Mouse (Mus musculus) spleen, postnatal 36 days (tissue): ENCODE data around the gene Epb41l1.

ENCODE experiments used
- DNase-seq, 2 experiments: peaks; one replicate each; pipeline ENCODE4 v3.0.0; 2022; ENCODE audit warnings: low spot score in 2 of 2, mixed read lengths in 1 of 2

The Epb41l1 gene

DNA sequence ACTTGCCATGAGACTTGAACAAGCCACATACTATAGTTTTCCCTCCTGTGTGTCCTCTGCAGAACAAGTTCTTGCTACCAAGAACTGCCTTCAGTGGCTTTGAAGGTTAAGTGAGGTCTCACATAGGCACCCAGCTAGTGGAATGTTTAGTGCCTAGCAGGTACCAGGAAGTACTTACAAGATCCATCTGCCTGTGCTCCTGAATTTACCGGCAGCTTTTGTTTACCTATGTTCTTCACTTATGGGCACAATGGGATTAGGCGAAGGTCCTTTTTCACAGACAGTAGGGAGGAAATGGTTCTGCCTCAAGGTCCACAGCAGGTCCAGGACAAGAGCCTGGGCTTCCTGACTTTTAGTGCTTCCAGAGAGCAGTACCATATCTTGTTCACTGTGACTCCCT lies 112.5 kb downstream of the Epb41l1 start:
- no peak for DNase-seq

DNA sequence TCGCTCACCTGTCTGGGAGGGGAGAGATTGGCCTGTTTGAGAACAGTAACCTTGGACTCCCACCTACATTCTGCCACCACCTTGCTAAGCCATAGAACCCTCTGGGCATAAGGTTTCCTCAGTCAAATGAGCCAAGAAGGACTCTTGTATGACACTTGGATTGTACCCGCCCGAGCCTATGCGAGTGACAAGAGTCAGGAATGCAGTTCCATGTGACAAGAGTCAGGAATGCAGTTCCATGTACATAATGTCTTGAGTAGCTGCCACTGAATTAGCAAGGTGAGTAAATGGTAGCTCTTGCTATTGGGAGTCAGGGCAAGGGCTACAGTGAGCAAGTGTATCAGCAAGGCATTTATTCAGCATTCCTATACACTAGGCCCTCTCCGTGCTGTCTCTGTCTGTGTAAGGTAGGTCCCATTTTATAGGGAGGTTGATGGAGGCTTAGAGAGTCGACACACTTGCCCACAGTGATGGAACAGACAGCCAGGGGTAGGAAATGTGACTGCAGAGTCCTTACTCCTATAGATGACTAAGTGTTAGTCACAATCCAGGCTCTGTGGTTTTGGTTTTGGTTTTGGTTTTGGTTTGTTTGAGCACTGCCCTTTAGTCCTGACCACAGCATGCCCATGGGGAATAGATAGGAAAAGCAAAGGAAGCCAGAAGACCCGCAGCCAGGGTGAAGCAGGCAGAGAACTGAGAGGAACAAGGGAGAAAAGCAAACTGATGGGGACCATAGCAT lies 118.3 kb downstream of the Epb41l1 start:
- no peak for DNase-seq

DNA sequence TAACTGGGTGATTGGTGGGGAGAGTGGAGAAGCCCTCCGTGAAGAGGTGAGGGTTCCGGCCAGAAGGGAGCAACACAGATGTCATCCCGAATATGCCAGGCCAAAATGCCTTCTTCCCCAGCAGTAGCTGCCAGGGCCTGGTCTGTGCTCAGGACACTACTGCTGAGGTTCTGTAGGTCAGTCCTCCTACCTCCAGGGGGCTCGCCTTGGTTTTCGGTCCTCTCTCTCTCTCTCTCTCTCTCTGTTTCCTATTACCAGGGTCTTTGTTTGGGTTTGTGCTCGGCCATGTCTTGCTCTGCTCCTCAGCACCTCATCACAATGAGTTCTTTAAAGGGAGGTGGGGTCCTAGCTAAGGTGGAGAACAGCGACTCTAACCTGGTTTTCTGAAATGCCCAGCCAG lies 120.3 kb downstream of the Epb41l1 start:
- no peak for DNase-seq

DNA sequence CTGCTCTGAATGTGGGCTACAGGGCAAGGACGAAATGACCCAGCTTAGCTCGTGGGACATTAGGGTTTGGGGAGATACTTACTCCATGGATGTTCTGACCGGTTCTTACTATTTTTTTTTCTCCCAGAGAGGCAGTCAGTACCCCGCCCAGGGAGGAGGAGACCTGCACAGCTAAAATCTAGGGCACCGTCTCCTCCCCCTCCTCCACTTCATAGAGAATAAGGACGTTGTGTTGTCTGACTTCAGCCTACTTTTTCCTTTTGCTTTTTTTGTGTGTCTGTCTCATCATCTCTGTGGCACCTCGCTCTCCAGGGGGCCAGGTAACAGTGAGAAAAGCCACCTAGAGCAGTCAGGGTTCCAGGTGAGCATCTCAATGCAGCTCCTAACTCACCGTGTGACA lies 121.7 kb downstream of the Epb41l1 start:
- DNase-seq = no peak

DNA sequence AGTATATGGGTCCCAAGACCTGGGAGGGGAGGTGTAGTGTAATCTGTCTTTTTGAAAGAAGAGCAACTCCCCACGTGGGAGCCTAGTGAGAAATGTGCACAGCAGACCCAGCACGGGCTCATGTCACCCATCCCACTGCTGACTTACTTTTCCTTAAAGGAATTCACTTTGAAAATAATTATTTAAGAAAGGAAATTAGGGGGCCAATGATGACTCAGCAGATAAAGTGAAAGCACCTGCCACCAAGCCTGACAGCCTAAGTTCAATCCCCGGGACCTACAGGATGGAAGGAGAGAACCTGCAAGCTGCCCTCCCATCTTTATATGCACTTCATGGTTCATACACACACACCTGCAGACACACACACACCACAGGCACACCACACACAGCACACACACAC lies 123.1 kb downstream of the Epb41l1 start:
- DNase-seq = no peak

DNA sequence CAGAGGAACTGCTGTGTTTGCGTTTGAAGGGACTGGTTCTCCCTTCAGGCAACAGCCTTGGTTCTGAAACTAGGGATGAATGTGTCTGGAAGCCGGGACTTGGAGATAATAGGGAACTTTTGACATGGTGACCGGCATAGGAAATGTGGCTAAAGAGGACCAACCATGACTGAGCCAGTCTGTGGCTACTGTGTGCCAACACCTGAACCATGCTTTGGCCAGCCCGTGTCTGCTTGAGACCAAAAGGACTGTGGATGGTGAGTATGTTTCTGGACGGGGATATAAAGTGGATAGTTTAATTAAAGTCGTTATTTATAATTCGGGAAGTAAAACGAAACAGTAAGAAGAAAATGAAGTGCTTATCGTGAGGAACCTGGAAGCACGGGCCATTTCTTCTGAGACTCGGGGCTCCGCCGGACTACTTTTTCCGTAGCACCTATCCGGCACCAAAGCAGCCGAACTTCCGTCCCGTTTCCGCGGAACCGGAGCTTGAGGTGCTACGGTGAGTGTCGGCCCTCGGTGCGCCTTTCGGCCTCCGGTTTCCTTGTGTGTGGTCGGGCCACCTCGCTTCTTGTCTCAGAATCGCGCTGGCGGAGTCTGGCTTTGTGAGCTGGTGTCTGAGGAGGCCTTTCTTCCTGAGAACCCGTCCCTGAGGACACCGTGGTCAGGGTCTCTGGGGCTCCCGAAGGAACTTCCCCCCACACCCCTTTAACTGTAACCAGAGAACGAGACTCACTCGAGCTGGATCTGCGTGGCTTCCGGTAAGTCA lies 126.6 kb downstream of the Epb41l1 start, which contains the start of gene Aar2:
TSS of gene Aar2 (plus strand) at position 462 of the 769 bp plus-strand sequence.
- peak; percentile 63 to 75 for DNase-seq

DNA sequence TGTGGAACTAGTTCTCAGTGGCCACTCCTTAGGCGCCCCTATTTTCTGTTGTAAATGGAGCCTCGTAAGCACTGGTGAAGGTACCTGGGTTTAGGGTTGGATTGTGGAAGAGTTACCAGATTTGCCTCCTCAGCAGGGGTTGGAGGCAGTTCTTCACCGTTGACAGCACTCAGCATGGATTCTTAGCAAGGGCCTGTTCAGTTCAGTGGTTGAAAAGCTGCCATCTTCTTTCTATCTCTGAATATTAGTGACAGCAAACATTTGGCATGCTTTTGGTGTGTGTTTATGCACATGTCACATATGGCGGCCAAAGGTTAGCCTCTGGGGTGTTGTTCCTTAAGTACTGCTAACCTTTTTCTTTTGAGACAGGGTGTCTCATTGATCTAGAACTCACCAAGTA lies 131.7 kb downstream of the Epb41l1 start:
- DNase-seq = no peak

DNA sequence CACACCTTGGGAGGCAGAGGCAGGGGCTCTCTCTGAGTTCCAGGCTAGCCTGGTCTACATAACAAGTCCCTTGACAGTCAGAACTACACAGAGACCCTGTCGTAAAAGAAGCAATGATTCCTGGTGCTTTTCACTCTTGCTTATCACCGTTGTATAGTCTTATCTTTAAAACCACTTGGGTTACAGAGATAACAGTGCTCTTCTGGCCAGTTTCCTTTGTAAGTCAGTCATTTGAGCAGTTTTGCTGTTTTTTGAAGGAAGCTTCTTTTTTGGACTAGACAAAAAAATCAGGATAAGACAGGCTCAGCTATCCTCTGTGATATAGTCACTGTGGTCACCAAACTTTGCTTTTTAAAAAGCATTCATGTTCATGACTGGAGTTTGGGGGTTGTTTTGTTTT lies 141.1 kb downstream of the Epb41l1 start:
- DNase-seq = no peak

DNA sequence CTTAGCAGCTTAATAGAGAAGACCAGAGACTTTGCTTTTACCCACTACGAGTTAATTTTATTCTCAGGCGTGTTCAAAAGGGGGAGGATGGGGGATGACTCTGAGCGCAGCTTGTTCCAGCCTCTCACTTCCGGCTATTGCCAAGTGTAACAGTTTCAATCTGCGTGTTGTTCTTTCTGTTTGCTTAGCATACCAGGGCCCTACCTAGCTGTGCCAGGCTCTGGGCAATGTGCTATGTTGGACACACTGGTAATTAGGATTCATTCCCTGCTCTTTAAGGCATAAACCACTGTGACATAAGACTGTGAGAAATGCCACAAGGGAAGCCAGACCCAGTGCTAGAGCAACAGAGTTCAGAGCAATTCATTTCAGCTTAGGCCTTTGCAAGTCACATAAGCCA lies 142.8 kb downstream of the Epb41l1 start:
- DNase-seq = no peak

DNA sequence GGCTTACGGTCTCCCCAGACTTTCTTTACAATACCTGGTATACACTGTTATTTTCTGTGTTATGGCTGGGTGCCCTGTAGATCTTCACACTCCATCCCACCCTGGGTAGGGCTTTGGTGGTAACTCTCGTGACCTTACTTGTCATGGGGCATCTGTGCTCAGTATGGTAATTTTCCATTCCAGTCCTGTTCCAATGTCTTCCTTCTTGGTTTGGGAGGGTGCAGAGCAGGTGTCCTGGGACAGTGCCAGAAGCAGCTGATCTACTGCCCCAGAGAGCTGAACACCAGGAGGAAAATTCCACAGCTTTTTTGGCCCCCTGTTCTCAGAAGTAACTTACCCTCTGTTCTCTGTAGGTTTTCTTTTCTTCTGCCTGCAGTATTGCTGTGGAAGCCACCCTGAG lies 145.8 kb downstream of the Epb41l1 start:
- no peak for DNase-seq

DNA sequence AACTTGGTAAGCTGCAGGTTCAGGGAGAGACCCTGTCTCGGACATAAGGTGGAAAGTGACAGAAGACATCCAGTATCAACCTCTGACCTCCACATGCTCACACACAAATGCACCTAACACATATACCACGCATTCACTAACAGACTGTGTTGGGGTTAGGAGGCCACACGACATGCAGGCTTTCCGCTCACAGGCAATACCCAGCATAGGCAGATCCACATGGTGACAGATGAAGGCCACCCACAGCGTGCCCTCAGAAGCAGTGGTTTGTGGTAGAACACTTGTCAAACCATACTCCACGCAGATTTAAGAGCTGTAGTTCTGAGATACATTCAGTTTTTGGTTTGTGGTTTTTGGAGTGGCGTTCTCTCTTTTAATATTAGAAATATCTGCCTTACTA lies 147.9 kb downstream of the Epb41l1 start:
- DNase-seq = no peak

DNA sequence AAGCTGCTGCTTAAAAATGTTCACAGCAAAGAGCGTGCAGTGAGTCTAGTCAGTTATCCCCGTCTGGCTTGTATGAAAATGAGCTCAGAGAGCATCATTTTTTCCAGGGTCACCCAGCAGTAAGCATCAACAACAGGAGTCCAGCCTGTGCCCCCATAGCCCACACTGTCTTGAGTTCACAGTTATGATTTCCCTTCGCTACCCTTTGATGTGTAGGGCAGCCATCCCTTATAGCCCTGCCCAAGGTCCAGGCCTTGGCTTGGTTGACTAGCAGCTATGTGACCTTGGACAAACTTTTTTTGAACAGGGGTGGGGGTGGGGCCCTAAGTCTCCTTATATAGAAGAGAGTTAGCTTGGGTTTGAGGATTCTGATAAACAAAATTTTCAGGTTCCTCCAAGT lies 148.6 kb downstream of the Epb41l1 start:
- DNase-seq = no peak

DNA sequence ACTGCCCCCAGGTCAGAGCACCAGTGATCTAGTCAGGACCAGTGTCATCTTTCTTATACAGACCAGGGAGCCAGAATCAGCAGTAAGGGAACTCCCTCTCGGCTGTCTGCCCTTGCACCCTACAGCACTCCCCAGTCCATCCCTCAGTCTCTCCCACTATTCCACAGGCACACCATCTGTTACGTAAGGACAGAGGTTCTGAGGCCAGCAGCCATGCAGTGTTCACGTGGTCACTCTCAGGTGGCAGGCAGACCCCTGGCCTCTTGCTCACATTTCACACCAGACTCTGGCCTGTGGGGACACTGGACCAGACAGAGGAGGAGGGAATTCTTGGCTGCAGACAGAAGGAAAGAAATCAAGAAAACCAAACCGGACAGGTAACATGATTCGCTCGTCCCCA lies 150.8 kb downstream of the Epb41l1 start:
- DNase-seq = no peak

DNA sequence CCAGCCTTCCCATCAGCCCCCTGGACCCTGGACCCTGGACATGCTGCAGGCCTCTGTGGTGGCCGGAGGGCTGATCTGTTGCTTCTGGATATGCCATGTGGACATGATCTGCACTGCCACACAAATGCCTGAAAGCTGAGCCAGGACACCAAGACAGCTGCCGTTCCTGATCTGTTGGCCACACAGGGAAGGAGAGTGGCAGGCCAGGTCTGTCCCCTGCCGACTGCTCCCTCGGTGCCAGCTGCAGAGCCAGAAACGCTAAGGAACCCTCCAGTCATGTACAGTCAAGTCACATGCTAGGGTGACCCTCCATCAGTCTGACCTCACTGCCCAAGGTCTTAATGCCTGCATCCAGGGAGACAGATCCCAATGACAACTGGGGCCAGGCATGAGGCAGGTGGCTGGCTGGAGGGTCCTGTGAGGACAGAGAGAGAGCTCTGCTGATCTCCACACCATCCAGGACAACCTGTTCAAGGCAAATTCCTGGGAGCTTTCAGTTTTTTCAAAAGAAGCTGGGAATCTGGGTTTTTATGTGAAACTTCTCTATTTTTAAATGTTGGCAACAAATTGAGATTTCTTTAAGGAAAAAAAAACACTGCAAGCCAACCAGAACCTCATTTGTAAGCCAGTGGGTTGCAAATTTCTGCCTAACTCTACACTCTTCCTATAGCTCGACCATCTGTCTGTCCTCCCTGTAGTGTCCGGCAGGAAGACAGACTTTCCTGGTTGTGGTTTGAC lies 156.3 kb downstream of the Epb41l1 start:
- no peak for DNase-seq

DNA sequence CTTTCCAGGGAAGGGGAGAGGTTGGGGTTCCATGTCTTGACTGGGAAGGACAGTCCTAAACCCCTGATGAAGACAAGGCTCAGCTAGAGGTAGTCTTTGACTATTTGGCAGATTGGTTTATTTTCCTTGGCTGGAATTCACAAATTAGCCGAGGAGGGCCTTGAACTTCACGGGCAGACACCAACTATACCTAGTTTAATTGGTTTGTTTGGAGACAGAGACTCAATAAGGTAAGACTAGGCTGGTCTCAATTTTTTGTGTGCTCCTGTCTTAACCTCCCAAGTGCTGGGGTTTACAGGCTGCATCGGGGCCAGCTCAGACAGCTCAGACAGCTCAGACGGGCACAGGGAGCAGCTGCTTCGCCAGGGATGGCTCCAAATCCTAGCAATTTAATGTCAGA lies 159.8 kb downstream of the Epb41l1 start:
- DNase-seq = no peak

DNA sequence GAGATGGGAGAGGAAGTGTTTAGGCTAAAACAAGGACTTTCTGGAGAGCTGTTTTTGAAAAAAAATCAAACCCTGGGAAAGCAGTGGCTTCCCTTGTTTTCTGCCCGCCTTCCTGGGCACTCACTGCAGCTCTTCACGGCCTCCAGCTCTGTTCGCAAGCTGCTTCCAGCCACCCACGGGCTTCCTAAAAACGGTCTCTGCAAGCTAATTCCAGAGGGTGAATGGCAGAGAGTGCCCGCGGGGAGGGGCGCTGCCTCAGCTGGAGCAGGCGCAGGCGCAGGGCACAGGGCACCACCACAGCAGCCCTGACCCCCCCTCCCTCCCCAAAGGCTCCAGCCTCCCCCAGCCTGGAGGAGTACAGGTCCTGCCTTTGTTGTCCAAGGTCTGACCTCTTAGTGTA lies 160.5 kb downstream of the Epb41l1 start:
- DNase-seq = no peak

DNA sequence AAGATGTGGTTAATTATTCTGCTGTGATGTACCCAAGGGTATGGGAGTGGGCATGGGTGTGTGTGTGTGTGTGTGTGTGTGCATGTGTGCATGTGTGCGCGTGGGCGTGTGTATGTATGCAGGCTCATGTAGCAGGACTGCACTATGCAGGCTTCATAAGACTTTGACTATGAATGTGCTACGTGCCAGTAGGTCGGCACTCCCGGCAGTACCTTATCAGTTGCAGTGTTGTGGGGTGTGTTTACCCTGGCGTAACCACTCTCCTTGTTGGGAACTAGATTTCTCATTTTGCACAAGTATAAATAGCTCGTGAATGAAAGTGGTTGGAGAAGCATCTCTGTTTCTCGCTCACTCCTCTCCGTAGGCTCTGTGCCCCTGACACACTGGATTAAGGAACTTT lies 162.2 kb downstream of the Epb41l1 start:
- no peak for DNase-seq

DNA sequence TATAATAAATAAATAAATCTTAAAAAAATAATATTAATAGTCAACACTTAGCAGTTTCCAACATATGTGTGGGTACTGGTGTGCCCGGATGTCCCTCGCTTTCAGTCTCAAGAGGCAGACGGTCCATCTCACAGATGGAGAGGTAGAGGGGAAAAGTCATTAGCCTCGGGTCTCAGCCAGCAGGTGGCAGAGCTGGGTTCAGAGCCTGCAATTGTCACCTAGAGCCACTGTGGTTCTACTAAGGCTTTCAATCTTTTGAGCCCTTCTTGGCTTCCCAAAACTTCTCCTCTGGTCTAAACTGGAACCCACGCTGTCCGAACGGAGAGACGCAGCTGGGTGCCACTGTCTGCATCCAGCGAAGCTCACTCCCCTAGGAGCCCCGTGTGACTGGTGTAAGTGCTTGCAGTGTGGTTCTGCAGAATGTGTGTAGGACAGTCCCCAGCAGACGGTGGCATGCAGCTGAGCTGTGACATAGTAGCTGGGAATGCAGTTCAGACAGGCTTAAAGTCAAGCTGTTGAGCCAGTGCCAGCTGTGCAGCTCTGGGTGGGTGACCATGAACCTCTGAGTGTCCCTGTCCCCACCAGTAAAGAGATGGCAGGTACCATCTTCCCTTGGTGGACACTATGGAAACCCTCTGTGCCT lies 163.6 kb downstream of the Epb41l1 start:
- no peak for DNase-seq

DNA sequence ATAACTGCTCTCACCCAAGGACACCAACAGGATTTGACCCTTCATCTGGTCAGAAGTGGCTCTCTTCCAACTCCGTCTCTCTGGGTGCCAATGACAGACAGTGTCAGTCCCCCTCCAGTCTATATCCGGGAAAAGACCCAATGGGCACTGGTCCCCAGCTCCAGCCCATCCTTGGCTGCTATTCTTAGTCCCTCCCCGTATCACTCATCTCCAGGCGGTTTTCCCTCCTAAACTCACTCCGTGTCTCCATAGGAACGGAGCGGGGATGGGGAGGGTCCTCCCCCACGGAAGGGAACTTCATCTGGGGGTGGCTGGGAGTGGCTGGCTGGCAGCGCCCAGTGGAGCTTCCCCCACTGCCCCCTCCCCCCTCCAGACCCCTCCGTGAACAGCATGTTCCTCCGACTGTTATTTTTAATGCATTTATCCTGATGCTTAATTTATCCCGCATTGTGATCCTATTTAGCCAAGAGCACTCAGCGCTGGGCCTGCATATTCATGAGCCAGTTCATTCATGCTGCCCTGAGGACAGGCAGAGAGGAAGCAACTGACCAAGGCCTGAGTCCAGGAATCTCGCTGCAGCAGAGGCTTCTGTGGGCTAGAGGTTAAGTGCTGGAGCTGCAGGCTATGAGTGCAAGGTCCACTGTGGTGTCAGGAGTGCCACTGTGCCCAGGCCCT lies 164.2 kb downstream of the Epb41l1 start:
- no peak for DNase-seq

DNA sequence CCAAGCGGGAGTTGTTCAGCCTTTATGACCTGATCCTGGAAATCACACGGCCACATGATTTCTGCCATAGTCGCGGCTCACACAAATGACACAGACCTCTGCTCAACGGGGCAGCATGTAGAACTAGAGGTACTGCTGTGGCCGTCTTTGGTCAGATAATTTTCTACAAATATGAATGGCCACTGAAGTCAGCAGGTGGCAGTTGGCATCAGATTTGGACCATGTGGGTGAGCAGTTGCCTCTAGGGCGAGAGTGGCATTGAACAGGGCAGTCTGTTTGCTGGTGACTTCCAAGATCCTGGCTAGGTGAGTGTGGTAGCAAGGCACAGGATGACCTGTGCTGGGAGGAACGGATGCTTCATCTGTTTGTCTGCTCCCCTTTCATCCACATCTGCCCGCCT lies 168.8 kb downstream of the Epb41l1 start:
- DNase-seq = no peak
